Mouse (Mus musculus) embryonic facial prominence, embryonic 11.5 days (tissue): ENCODE measurements around the gene Slco1a6. TPM values are rescaled to one million over a fixed set of nuclear protein-coding genes. Genes with fewer than 3 reads are reported as not detected.
"Not testable (repeated sequence)": the region's sequence is repeated elsewhere in the genome, so short reads cannot be mapped to it uniquely, and the experiment has no call there.

Experiments used
- ATAC-seq: fragments of 200-750 bp; cut with Nextera tagmentation; replicated peaks from 2 replicates; pipeline ENCODE4 v1.8.0; 2017; ENCODE audit warnings: low read depth; ENCODE audit not compliant: insufficient number of reproducible peaks, low FRiP score, low TSS enrichment
- DNase-seq: peaks from one replicate; pipeline ENCODE4 v3.0.0-alpha.2; 2015; ENCODE audit warnings: low spot score
- H3K27ac ChIP-seq: fragments of 300-500 bp; sonication (generic); replicated peaks from 2 replicates; pipeline ENCODE4 v1.5.1; 2014; ENCODE audit warnings: mild to moderate bottlenecking, low read depth, low read length, control low read depth
- H3K27me3 ChIP-seq: fragments of 300-500 bp; sonication (generic); 2 replicates; pipeline ENCODE4 v1.6.1; 2014; ENCODE audit warnings: mild to moderate bottlenecking, low read length, moderate library complexity, mixed read lengths; ENCODE audit not compliant: control insufficient read depth, insufficient read depth
- H3K36me3 ChIP-seq: fragments of 300-500 bp; sonication (generic); replicated peaks from 2 replicates; pipeline ENCODE4 v1.6.1; 2014; ENCODE audit warnings: low read depth, mild to moderate bottlenecking, low read length, moderate library complexity, mixed read lengths; ENCODE audit not compliant: control insufficient read depth, insufficient read depth
- H3K4me1 ChIP-seq: fragments of 300-500 bp; sonication (generic); 2 replicates; pipeline ENCODE4 v1.6.1; 2014; ENCODE audit warnings: low read length, mixed read lengths; ENCODE audit not compliant: control insufficient read depth, insufficient read depth
- H3K4me2 ChIP-seq: fragments of 300-500 bp; sonication (generic); 2 replicates; pipeline ENCODE4 v1.6.1; 2014; ENCODE audit warnings: low read depth, mild to moderate bottlenecking, control low read depth, low read length, moderate library complexity
- H3K4me3 ChIP-seq: fragments of 300-500 bp; sonication (generic); 2 replicates; pipeline ENCODE4 v1.5.1; 2014; ENCODE audit warnings: low read depth, low read length, control low read depth
- H3K9ac ChIP-seq: fragments of 300-500 bp; sonication (generic); replicated peaks from 2 replicates; pipeline ENCODE4 v1.6.1; 2014; ENCODE audit warnings: mild to moderate bottlenecking, control low read depth, low read length
- H3K9me3 ChIP-seq: fragments of 300-500 bp; sonication (generic); replicated peaks from 2 replicates; pipeline ENCODE4 v1.6.1; 2016; ENCODE audit warnings: mild to moderate bottlenecking, low read length, inconsistent platforms, mixed read lengths; ENCODE audit not compliant: control insufficient read depth
- WGBS: fragments of 180-500 bp; shearing (Covaris S2); extraction: QIAGEN DNeasy Blood & Tissue Kit; methylation state at CpG from one replicate; pipeline ENCODE4 v1.1.7; 2014; 5-methylcytosine and 5-hydroxymethylcytosine counted together
- polyA plus RNA-seq: library from polyadenylated mRNA; unstranded; fragments of >200 nt; fragmentation: Nextera tagmentation; extraction: Ambion mirVana; gene quantifications from 2 replicates; pipeline ENCODE4 v1.2.1, GENCODE M21; 2014

Slco1a6 gene
- polyA plus RNA-seq, 1 experiment from 2014 or later: not detected

GRCm38 (mm10) chr6:142111667-142112305 is 96.5 kb downstream of the Slco1a6 start:
- H3K27ac ChIP-seq: no peak overlapping the region
- no peak overlapping the region for H3K4me3 ChIP-seq
- H3K4me1 ChIP-seq: no peaks in the 10 kb centered on the region
- ATAC-seq (peak; percentile 68), DNase-seq (peak; percentile 21)
- no peak overlapping the region for H3K4me2 ChIP-seq
- 54% methylated on average over 3 of the region's 3 CpGs for WGBS
- no peaks in the 10 kb centered on the region for H3K9me3 ChIP-seq
- H3K27me3 ChIP-seq: no peaks in the 10 kb centered on the region
- no peak overlapping the region for H3K9ac ChIP-seq
- no peaks in the 10 kb centered on the region for H3K36me3 ChIP-seq

GRCm38 (mm10) chr6:142091126-142091525 is 117.2 kb downstream of the Slco1a6 start:
- H3K9me3 ChIP-seq: no peaks in the 10 kb centered on the region
- no peaks in the 10 kb centered on the region for H3K36me3 ChIP-seq
- H3K27ac ChIP-seq: no peak overlapping the region
- H3K4me3 ChIP-seq: no peak overlapping the region
- no peak overlapping the region for H3K9ac ChIP-seq
- 87% methylated on average over 3 of the region's 3 CpGs for WGBS
- H3K27me3 ChIP-seq: no peaks in the 10 kb centered on the region
- no peak overlapping the region for H3K4me2 ChIP-seq
- H3K4me1 ChIP-seq: no peaks in the 10 kb centered on the region
- no peak for DNase-seq
- no peak for ATAC-seq

GRCm38 (mm10) chr6:142058281-142058680 is 150.0 kb downstream of the Slco1a6 start:
- H3K9me3 ChIP-seq, ATAC-seq, H3K9ac ChIP-seq, H3K27me3 ChIP-seq, DNase-seq, H3K4me3 ChIP-seq, H3K4me1 ChIP-seq, H3K4me2 ChIP-seq, H3K27ac ChIP-seq, H3K36me3 ChIP-seq: not testable (repeated sequence)
- WGBS: 84% methylated on average over 3 of the region's 3 CpGs

- DNase-seq (no peak), ATAC-seq (no peak)
- 74% methylated on average over 1 of the region's 1 CpGs for WGBS
- no peaks in the 10 kb centered on the region for H3K36me3 ChIP-seq
- no peak overlapping the region for H3K27ac ChIP-seq
- H3K9ac ChIP-seq: no peak overlapping the region
- H3K27me3 ChIP-seq: no peaks in the 10 kb centered on the region
- no peaks in the 10 kb centered on the region for H3K9me3 ChIP-seq
- no peak overlapping the region for H3K4me2 ChIP-seq
- H3K4me1 ChIP-seq: no peaks in the 10 kb centered on the region
- H3K4me3 ChIP-seq: no peak overlapping the region
These were observed 160.6 kb downstream of the Slco1a6 start for GRCm38 (mm10) chr6:142047689-142048088.

GRCm38 (mm10) chr6:142045746-142046145 is 162.6 kb downstream of the Slco1a6 start:
- no peak overlapping the region for H3K9ac ChIP-seq
- H3K27ac ChIP-seq: no peak overlapping the region
- H3K9me3 ChIP-seq: no peaks in the 10 kb centered on the region
- H3K4me3 ChIP-seq: no peak overlapping the region
- H3K4me1 ChIP-seq: no peaks in the 10 kb centered on the region
- WGBS: 94% methylated on average over 2 of the region's 2 CpGs
- H3K27me3 ChIP-seq: no peaks in the 10 kb centered on the region
- ATAC-seq (no peak), DNase-seq (no peak)
- no peaks in the 10 kb centered on the region for H3K36me3 ChIP-seq
- H3K4me2 ChIP-seq: no peak overlapping the region

- WGBS: 92% methylated on average over 3 of the region's 3 CpGs
- Histone ChIP-seq H3K27me3 (no peaks in the 10 kb centered on the region), H3K4me1 (no peaks in the 10 kb centered on the region), H3K9ac (no peak overlapping the region), H3K4me2 (no peak overlapping the region), H3K9me3 (no peaks in the 10 kb centered on the region), H3K27ac (no peak overlapping the region), H3K4me3 (no peak overlapping the region), H3K36me3 (no peaks in the 10 kb centered on the region)
- ATAC-seq (no peak), DNase-seq (no peak)
These were observed 166.4 kb downstream of the Slco1a6 start for GRCm38 (mm10) chr6:142041896-142042295.

- H3K4me3 ChIP-seq: no peak overlapping the region
- H3K9me3 ChIP-seq: no peaks in the 10 kb centered on the region
- ATAC-seq (no peak), DNase-seq (peak; percentile 50)
- H3K9ac ChIP-seq: no peak overlapping the region
- no peak overlapping the region for H3K4me2 ChIP-seq
- no peaks in the 10 kb centered on the region for H3K36me3 ChIP-seq
- no peak overlapping the region for H3K27ac ChIP-seq
- H3K27me3 ChIP-seq: no peaks in the 10 kb centered on the region
- H3K4me1 ChIP-seq: no peaks in the 10 kb centered on the region
- 61% methylated on average over 16 of the region's 16 CpGs for WGBS
These were observed 167.8 kb downstream of the Slco1a6 start for GRCm38 (mm10) chr6:142040306-142041175.

GRCm38 (mm10) chr6:142035771-142036170 is 172.6 kb downstream of the Slco1a6 start:
- Histone ChIP-seq H3K27ac (no peak overlapping the region), H3K4me2 (no peak overlapping the region), H3K9ac (no peak overlapping the region), H3K27me3 (no peaks in the 10 kb centered on the region), H3K36me3 (no peaks in the 10 kb centered on the region), H3K4me1 (no peaks in the 10 kb centered on the region), H3K4me3 (no peak overlapping the region), H3K9me3 (no peaks in the 10 kb centered on the region)
- ATAC-seq (no peak), DNase-seq (no peak)
- WGBS: 82% methylated on average over 2 of the region's 2 CpGs
